Mouse (Mus musculus): ENCODE data around the gene Ubash3b. TPM values are rescaled to one million over a fixed set of nuclear protein-coding genes. Genes with fewer than 3 reads are reported as not detected.
A peak's percentile ranks its signal among the peaks of the same experiment; 100 is the strongest.

The Ubash3b gene
- polyA plus RNA-seq, 1 experiment = 3.2 TPM

- TF ChIP-seq CTCF (IDR thresholded peaks at IDR 0.05; ENCODE audit: control insufficient read depth, insufficient read depth, insufficient read length) (no peak), USF1 (IDR thresholded peaks at IDR 0.05; ENCODE audit: low read depth) (no peak), FOSL1 (IDR thresholded peaks at IDR 0.05; ENCODE audit: insufficient read depth, low read length, poor library complexity, severe bottlenecking) (no peak), MAX (IDR thresholded peaks at IDR 0.05) (no peak), MYOG (IDR thresholded peaks at IDR 0.05; ENCODE audit: control insufficient read depth, extremely low read depth, insufficient read length) (no peak)
- H3K79me2 ChIP-seq (ENCODE audit: control insufficient read depth, insufficient read depth) = no peaks in the 10 kb centered on the region
- H3K4me3 ChIP-seq (ENCODE audit: insufficient read depth, poor library complexity, severe bottlenecking) = no peak overlapping the region
- H3ac ChIP-seq (ENCODE audit: control insufficient read depth, insufficient read length, low read depth) = no peak overlapping the region
- no peaks in the 10 kb centered on the region for H3K79me3 ChIP-seq (ENCODE audit: low read depth)
- no peaks in the 10 kb centered on the region for H3K27me3 ChIP-seq (ENCODE audit: control insufficient read depth, insufficient read depth, insufficient read length)
- no peaks in the 10 kb centered on the region for H3K36me3 ChIP-seq (ENCODE audit: control insufficient read depth, insufficient read depth)
These were observed 131.7 kb downstream of the Ubash3b start for GRCm38 (mm10) chr9:41029827-41030226.

DNA sequence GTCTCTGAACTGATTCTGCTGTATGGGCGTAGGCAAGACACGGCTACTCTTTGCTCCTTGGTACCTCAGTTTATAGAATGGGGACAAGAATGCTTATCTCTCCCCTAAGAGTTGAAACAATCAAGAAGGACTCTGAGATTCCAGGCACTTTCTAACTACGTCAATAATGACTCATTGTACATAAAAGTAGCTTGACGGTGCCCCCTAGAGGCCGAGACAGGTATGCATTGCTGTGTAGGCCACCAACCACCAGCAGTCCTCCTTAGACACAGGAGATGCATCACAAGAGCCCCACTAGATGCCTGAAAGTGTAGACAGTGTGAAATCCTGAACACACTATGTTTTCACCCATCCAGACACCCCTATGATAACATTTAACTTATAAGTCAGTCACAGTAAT, 133.0 kb downstream of the Ubash3b start:
- Histone ChIP-seq H3K79me2 (ENCODE audit: control insufficient read depth, insufficient read depth) (no peaks in the 10 kb centered on the region), H3K27me3 (ENCODE audit: control insufficient read depth, insufficient read depth, insufficient read length) (no peaks in the 10 kb centered on the region), H3K36me3 (ENCODE audit: control insufficient read depth, insufficient read depth) (no peaks in the 10 kb centered on the region), H3K79me3 (ENCODE audit: low read depth) (no peaks in the 10 kb centered on the region), H3K4me3 (ENCODE audit: insufficient read depth, poor library complexity, severe bottlenecking) (no peak overlapping the region), H3ac (ENCODE audit: control insufficient read depth, insufficient read length, low read depth) (no peak overlapping the region)
- no peak for TF ChIP-seq MYOG (IDR thresholded peaks at IDR 0.05; ENCODE audit: control insufficient read depth, extremely low read depth, insufficient read length)
- TF ChIP-seq FOSL1 (IDR thresholded peaks at IDR 0.05; ENCODE audit: insufficient read depth, low read length, poor library complexity, severe bottlenecking) = no peak
- TF ChIP-seq MAX (IDR thresholded peaks at IDR 0.05) = no peak
- TF ChIP-seq USF1 (IDR thresholded peaks at IDR 0.05; ENCODE audit: low read depth) = no peak
- peak; percentile 23 for TF ChIP-seq CTCF (IDR thresholded peaks at IDR 0.05; ENCODE audit: control insufficient read depth, insufficient read depth, insufficient read length)
- TF ChIP-seq MYOD1 (IDR thresholded peaks at IDR 0.05; ENCODE audit: control insufficient read depth, insufficient read length, low read depth) = no peak
- no peak for TF ChIP-seq CEBPB (IDR thresholded peaks at IDR 0.05; ENCODE audit: low read depth)

GRCm38 (mm10) chr9:41021690-41022089, 139.8 kb downstream of the Ubash3b start:
- H3K79me3 ChIP-seq (ENCODE audit: low read depth) = no peaks in the 10 kb centered on the region

DNA sequence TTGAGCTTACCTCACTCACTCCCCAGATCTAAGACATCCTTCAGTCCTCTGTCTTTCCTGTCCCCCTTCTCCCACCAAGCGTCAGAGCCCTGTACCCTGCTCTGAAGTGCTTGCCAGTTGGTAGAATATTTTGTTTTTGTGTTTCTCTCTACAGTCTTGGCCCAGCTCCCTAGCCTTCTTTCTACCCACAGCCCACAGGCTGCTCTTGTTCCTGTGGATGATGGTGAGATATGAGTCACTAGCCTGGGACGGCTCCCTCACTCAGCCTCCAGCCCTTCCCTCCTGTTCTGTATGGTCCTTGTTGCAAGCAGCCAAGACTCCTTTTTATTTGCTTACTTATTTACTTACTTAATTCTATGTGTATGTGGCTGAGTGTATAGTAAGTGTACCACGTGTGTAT, 141.0 kb downstream of the Ubash3b start:
- H3K27me3 ChIP-seq (ENCODE audit: control insufficient read depth, insufficient read depth, insufficient read length) = no peaks in the 10 kb centered on the region

More at GRCm38 (mm10) chr9:41021690-41022089, 139.8 kb downstream of the Ubash3b start:
- Histone ChIP-seq H3K4me3 (ENCODE audit: insufficient read depth, poor library complexity, severe bottlenecking) (no peak overlapping the region), H3ac (ENCODE audit: control insufficient read depth, insufficient read length, low read depth) (no peak overlapping the region), H3K27me3 (ENCODE audit: control insufficient read depth, insufficient read depth, insufficient read length) (no peaks in the 10 kb centered on the region), H3K36me3 (ENCODE audit: control insufficient read depth, insufficient read depth) (no peaks in the 10 kb centered on the region), H3K79me2 (ENCODE audit: control insufficient read depth, insufficient read depth) (no peaks in the 10 kb centered on the region)
- TF ChIP-seq MAX (IDR thresholded peaks at IDR 0.05) = no peak
- no peak for TF ChIP-seq CTCF (IDR thresholded peaks at IDR 0.05; ENCODE audit: control insufficient read depth, insufficient read depth, insufficient read length)
- TF ChIP-seq USF1 (IDR thresholded peaks at IDR 0.05; ENCODE audit: low read depth) = no peak
- no peak for TF ChIP-seq MYOG (IDR thresholded peaks at IDR 0.05; ENCODE audit: control insufficient read depth, extremely low read depth, insufficient read length)
- no peak for TF ChIP-seq CEBPB (IDR thresholded peaks at IDR 0.05; ENCODE audit: low read depth)
- TF ChIP-seq FOSL1 (IDR thresholded peaks at IDR 0.05; ENCODE audit: insufficient read depth, low read length, poor library complexity, severe bottlenecking) = no peak
- TF ChIP-seq MYOD1 (IDR thresholded peaks at IDR 0.05; ENCODE audit: control insufficient read depth, insufficient read length, low read depth) = no peak

DNA sequence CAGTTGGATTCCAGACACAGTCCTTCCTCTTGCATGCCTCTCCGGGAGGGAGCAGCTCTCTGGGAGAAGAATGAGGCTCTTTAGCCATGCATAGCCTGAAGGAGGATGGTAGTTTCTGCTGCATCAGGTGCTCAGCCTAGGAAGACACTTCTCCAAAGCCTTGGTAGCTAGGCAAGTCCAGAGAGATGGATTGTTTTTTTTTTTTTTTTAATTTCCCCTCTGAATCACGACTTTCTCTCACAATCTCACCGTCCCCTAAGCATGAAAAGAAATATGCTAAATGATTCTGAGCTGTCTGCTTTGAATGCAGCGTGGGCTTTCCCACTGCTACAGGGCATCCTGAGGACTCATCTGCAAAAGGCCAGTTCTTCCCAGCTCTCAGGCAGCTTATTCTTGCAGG, 147.0 kb downstream of the Ubash3b start:
- H3ac ChIP-seq (ENCODE audit: control insufficient read depth, insufficient read length, low read depth) = no peak overlapping the region
- TF ChIP-seq CTCF (IDR thresholded peaks at IDR 0.05; ENCODE audit: control insufficient read depth, insufficient read depth, insufficient read length) (no peak), FOSL1 (IDR thresholded peaks at IDR 0.05; ENCODE audit: insufficient read depth, low read length, poor library complexity, severe bottlenecking) (no peak), MYOG (IDR thresholded peaks at IDR 0.05; ENCODE audit: control insufficient read depth, extremely low read depth, insufficient read length) (no peak), MAX (IDR thresholded peaks at IDR 0.05) (no peak), CEBPB (IDR thresholded peaks at IDR 0.05; ENCODE audit: low read depth) (no peak), USF1 (IDR thresholded peaks at IDR 0.05; ENCODE audit: low read depth) (no peak)
- no peak overlapping the region for H3K4me3 ChIP-seq (ENCODE audit: insufficient read depth, poor library complexity, severe bottlenecking)
- H3K27me3 ChIP-seq (ENCODE audit: control insufficient read depth, insufficient read depth, insufficient read length) = no peaks in the 10 kb centered on the region
- no peaks in the 10 kb centered on the region for H3K79me2 ChIP-seq (ENCODE audit: control insufficient read depth, insufficient read depth)
- no peaks in the 10 kb centered on the region for H3K36me3 ChIP-seq (ENCODE audit: control insufficient read depth, insufficient read depth)
- no peaks in the 10 kb centered on the region for H3K79me3 ChIP-seq (ENCODE audit: low read depth)

More for the DNA sequence above, 141.0 kb downstream of the Ubash3b start:
- H3K4me3 ChIP-seq (ENCODE audit: insufficient read depth, poor library complexity, severe bottlenecking) = no peak overlapping the region
- no peak overlapping the region for H3ac ChIP-seq (ENCODE audit: control insufficient read depth, insufficient read length, low read depth)
- TF ChIP-seq MYOG (IDR thresholded peaks at IDR 0.05; ENCODE audit: control insufficient read depth, extremely low read depth, insufficient read length) = no peak
- no peak for TF ChIP-seq USF1 (IDR thresholded peaks at IDR 0.05; ENCODE audit: low read depth)
- TF ChIP-seq CTCF (IDR thresholded peaks at IDR 0.05; ENCODE audit: control insufficient read depth, insufficient read depth, insufficient read length) = no peak
- TF ChIP-seq MAX (IDR thresholded peaks at IDR 0.05) = no peak
- no peak for TF ChIP-seq FOSL1 (IDR thresholded peaks at IDR 0.05; ENCODE audit: insufficient read depth, low read length, poor library complexity, severe bottlenecking)
- TF ChIP-seq MYOD1 (IDR thresholded peaks at IDR 0.05; ENCODE audit: control insufficient read depth, insufficient read length, low read depth) = no peak
- TF ChIP-seq CEBPB (IDR thresholded peaks at IDR 0.05; ENCODE audit: low read depth) = no peak
- no peaks in the 10 kb centered on the region for H3K79me2 ChIP-seq (ENCODE audit: control insufficient read depth, insufficient read depth)
- H3K79me3 ChIP-seq (ENCODE audit: low read depth) = no peaks in the 10 kb centered on the region
- no peaks in the 10 kb centered on the region for H3K36me3 ChIP-seq (ENCODE audit: control insufficient read depth, insufficient read depth)

- Histone ChIP-seq H3K79me3 (ENCODE audit: low read depth) (no peaks in the 10 kb centered on the region), H3ac (ENCODE audit: control insufficient read depth, insufficient read length, low read depth) (no peak overlapping the region), H3K4me3 (ENCODE audit: insufficient read depth, poor library complexity, severe bottlenecking) (no peak overlapping the region), H3K27me3 (ENCODE audit: control insufficient read depth, insufficient read depth, insufficient read length) (no peaks in the 10 kb centered on the region), H3K79me2 (ENCODE audit: control insufficient read depth, insufficient read depth) (no peaks in the 10 kb centered on the region), H3K36me3 (ENCODE audit: control insufficient read depth, insufficient read depth) (no peaks in the 10 kb centered on the region)
- TF ChIP-seq FOSL1 (IDR thresholded peaks at IDR 0.05; ENCODE audit: insufficient read depth, low read length, poor library complexity, severe bottlenecking) = no peak
- TF ChIP-seq MYOD1 (IDR thresholded peaks at IDR 0.05; ENCODE audit: control insufficient read depth, insufficient read length, low read depth) = no peak
- no peak for TF ChIP-seq MYOG (IDR thresholded peaks at IDR 0.05; ENCODE audit: control insufficient read depth, extremely low read depth, insufficient read length)
- no peak for TF ChIP-seq CTCF (IDR thresholded peaks at IDR 0.05; ENCODE audit: control insufficient read depth, insufficient read depth, insufficient read length)
- no peak for TF ChIP-seq MAX (IDR thresholded peaks at IDR 0.05)
- TF ChIP-seq USF1 (IDR thresholded peaks at IDR 0.05; ENCODE audit: low read depth) = no peak
- no peak for TF ChIP-seq CEBPB (IDR thresholded peaks at IDR 0.05; ENCODE audit: low read depth)
These were observed 149.0 kb downstream of the Ubash3b start for GRCm38 (mm10) chr9:41012456-41012855.
